29 mouse cellular contexts compared by ENCODE assay signal in the genomic region with DNA sequence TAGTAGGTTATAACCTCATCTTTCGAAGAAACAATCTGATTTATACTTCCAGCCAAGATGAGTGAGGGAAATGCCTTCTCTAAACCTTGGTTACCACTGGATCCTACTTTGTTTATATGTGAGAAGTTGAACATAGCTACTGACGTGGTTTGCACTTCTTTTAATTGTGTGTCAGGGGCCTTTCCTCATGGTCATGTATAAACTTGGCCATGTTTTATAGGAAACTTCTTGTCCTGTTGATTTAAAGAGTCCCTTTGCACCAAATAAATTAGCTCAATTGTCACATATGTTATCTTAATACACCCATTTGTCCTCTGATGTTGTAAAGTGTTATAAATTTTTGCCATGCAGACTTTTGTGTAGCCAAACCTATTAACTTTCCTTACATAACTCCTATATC. TPM values are rescaled to one million over a fixed set of nuclear protein-coding genes. Genes with fewer than 3 reads are reported as not detected.
"Had no signal": no experiment of that assay in that cellular context is flagged by ENCODE, and none has a peak within 500 bp of the region (broad histone marks: within the 10 kb centered on the region; RNA-seq: fewer than 3 reads in every experiment).

No protein-coding gene starts in this region.

- H3K4me2 ChIP-seq: heart, embryonic 11.5 days; heart, embryonic 13.5 days; heart, embryonic 15.5 days; hindbrain, embryonic 13.5 days; hindbrain, embryonic 15.5 days; limb, embryonic 13.5 days; limb, embryonic 15.5 days had no signal

- ATAC-seq: forebrain, postnatal 0 days; hindbrain, postnatal 0 days; intestine, embryonic 16.5 days had no signal

- H3K36me3 ChIP-seq: heart, embryonic 13.5 days; heart, embryonic 15.5 days; hindbrain, embryonic 13.5 days; hindbrain, embryonic 15.5 days; limb, embryonic 13.5 days; limb, embryonic 15.5 days had no signal

- H3K27me3 ChIP-seq: heart, embryonic 13.5 days; heart, embryonic 15.5 days; hindbrain, embryonic 13.5 days; hindbrain, embryonic 15.5 days; limb, embryonic 13.5 days; limb, embryonic 15.5 days had no signal

- H3K9ac ChIP-seq: forebrain, postnatal 0 days; heart, embryonic 13.5 days; heart, embryonic 15.5 days; hindbrain, embryonic 13.5 days; hindbrain, embryonic 15.5 days; limb, embryonic 13.5 days; limb, embryonic 15.5 days had no signal

- H3K27ac ChIP-seq: heart, adult 2 months; heart, embryonic 13.5 days; heart, embryonic 15.5 days; hindbrain, embryonic 13.5 days; hindbrain, embryonic 15.5 days; hindbrain, postnatal 0 days; limb, embryonic 13.5 days; limb, embryonic 15.5 days had no signal

- H3K9me3 ChIP-seq: heart, embryonic 15.5 days; hindbrain, embryonic 13.5 days; hindbrain, embryonic 15.5 days; limb, embryonic 13.5 days; limb, embryonic 15.5 days had no signal

- H3K4me1 ChIP-seq: heart, embryonic 13.5 days; heart, embryonic 15.5 days; hindbrain, embryonic 13.5 days; hindbrain, embryonic 15.5 days; limb, embryonic 13.5 days; limb, embryonic 15.5 days had no signal

- H3K4me3 ChIP-seq: heart, adult 2 months; heart, embryonic 13.5 days; heart, embryonic 15.5 days; hindbrain, embryonic 13.5 days; hindbrain, embryonic 15.5 days; limb, embryonic 13.5 days; limb, embryonic 15.5 days had no signal

- DNase-seq: forebrain, postnatal 0 days; gastrocnemius, postnatal 14 days; gastrocnemius, postnatal 36 days; heart, adult 2 months; heart, postnatal 14 days; heart, postnatal 36 days; kidney, adult 11 months; kidney, adult 2 months; kidney, postnatal 14 days; kidney, postnatal 36 days; layer of hippocampus, adult 9-11 months; layer of hippocampus, postnatal 36 days; left cerebral cortex, postnatal 4 days had no signal

RNA-seq across cellular contexts. Expression of a gene that starts 44.1 kb away (rescaled TPM):
- polyA plus RNA-seq: forebrain, postnatal 0 days; heart, adult 2 months; heart, embryonic 11.5 days; heart, embryonic 13.5 days; heart, embryonic 15.5 days; heart, postnatal 0 days; hindbrain, embryonic 11.5 days; hindbrain, embryonic 13.5 days; hindbrain, embryonic 15.5 days; hindbrain, postnatal 0 days; intestine, embryonic 14.5 days; intestine, embryonic 16.5 days; kidney, embryonic 14.5 days; kidney, embryonic 16.5 days; large intestine, adult 2 months; limb, embryonic 11.5 days; limb, embryonic 13.5 days; limb, embryonic 15.5 days had no signal
